Mouse (Mus musculus): ENCODE results near the gene Gltp. TPM values are rescaled to one million over a fixed set of nuclear protein-coding genes. Genes with fewer than 3 reads are reported as not detected.

The Gltp gene
- polyA plus RNA-seq, 1 experiment, result 29.3 TPM

DNA sequence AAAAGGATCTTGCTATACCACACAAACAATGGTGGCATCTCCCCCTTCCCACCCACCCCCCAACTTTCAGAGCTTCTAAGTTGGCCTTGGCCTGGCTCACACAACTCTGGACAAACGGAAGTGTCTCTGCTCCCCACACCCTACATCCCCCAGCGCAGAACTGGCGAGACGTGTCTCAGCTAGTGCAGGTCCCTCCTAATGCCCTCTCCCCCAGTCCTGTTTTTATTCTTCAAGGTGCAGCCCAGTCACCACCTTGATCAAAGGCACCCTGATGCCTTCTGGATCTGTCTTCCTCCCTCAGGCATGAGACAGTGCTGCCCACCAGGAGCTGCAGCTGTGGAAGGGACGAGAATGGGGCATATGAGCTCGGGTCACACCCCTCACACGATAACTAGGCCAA is 34.5 kb downstream of the Gltp start:
- no peak for DNase-seq (ENCODE audit: low read depth)
- TF ChIP-seq POLR2A (IDR thresholded peaks at IDR 0.05; ENCODE audit: borderline replicate concordance, extremely low read depth, insufficient read depth, insufficient read length, poor library complexity, severe bottlenecking), result no peak
- TF ChIP-seq CTCF (IDR thresholded peaks at IDR 0.05; ENCODE audit: borderline replicate concordance, extremely low read depth, insufficient read depth, insufficient read length), result no peak

DNA sequence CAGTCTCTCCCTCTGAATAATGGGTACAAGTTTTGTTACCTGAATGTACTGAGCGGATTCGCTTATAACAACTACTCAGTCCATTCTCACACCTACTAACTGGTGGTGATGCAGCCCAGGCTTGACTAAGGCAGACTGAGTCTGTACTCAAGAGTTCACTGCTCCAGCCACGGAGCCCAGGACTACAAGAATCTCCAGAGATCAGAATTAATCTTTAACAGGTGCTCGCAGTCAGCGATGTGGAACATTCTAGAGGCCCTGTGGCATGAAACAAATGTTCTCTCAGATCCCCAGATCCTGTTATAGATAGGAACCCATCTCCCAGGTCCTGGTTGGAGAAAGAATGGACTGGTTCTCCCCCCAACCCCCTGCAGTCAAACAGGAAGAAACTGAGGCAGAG is 35.1 kb downstream of the Gltp start:
- TF ChIP-seq POLR2A (IDR thresholded peaks at IDR 0.05; ENCODE audit: borderline replicate concordance, extremely low read depth, insufficient read depth, insufficient read length, poor library complexity, severe bottlenecking), result no peak
- no peak for TF ChIP-seq CTCF (IDR thresholded peaks at IDR 0.05; ENCODE audit: borderline replicate concordance, extremely low read depth, insufficient read depth, insufficient read length)
- no peak for DNase-seq (ENCODE audit: low read depth)

DNA sequence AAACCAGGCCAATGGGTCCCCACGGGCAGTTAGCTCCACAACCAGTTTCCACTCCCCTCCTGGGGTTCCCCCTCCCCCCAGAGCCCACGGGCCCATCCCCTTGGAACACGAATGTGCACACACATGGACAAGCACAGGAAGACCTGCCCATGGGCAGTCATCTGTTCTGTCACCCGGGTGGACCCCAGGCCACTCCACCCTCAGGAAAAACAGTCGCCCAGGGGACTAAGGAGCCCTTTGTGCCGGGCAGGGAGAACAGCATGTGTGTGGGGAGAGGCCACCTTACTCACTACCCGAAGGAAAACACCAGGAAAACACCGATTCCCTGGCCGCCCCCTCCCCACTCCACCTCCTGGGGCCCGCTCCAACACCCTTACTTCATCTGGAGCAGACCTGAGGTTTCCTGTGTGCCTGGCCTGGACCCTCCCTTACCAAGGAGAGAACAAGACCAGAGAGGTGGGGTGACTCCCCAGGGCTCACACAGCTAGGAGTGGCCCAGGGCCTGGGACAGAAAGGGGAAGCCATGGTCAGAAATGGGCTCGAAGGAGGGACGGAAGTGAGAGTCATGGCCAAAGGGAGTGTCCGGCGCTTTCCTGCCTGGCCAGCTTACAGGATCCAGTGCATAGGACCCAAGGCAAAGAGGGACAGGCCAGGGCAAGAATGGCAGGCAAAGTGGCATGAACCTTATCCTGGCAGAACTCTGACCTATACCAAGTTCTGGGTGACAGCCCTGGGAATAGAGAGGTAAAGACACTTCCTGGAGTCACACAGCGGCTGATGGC is 36.9 kb downstream of the Gltp start:
- TF ChIP-seq POLR2A (IDR thresholded peaks at IDR 0.05; ENCODE audit: borderline replicate concordance, extremely low read depth, insufficient read depth, insufficient read length, poor library complexity, severe bottlenecking), result no peak
- DNase-seq (ENCODE audit: low read depth), result no peak

DNA sequence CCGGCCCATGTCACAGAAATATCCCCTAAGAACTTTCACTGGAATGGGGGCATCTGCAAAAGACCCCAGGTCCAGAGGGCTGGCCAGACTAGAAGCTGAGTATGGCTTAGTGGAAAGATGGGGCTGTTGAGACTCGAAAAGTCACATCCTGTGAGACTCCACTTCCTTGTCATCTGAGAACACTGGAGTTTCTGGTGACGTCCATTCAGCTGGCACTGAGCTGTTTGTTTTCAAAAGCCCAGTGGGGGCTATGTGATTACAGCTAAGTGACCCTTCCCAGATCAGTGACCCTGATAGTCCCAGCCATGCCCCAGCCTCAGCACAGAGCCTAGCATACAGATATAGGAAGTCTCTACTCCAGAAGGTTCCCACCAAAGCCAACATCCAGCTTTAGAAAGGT is 39.3 kb downstream of the Gltp start:
- no peak for DNase-seq (ENCODE audit: low read depth)
- TF ChIP-seq POLR2A (IDR thresholded peaks at IDR 0.05; ENCODE audit: borderline replicate concordance, extremely low read depth, insufficient read depth, insufficient read length, poor library complexity, severe bottlenecking), result no peak
- TF ChIP-seq CTCF (IDR thresholded peaks at IDR 0.05; ENCODE audit: borderline replicate concordance, extremely low read depth, insufficient read depth, insufficient read length), result no peak

DNA sequence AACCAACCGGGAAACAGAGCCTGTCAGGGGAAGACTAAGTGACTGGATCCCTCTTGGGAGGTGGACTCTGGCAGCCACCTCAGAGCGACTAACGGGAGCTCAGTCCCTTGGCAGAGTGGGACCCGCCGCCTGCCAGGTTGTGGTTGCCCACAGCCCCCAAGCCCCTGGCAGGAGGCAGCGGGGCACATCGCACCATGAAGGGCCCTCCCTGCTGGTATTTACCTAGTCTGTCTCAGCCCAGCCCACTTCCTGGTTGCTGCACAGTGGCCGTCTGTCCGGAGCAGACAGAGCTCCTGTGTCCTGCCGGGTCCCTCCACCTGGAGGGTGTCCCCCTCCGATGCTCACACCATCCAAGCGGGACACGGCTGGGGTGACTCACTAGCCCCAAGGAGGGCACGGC is 39.8 kb downstream of the Gltp start:
- DNase-seq (ENCODE audit: low read depth), result peak; percentile 26
- no peak for TF ChIP-seq POLR2A (IDR thresholded peaks at IDR 0.05; ENCODE audit: borderline replicate concordance, extremely low read depth, insufficient read depth, insufficient read length, poor library complexity, severe bottlenecking)
- TF ChIP-seq CTCF (IDR thresholded peaks at IDR 0.05; ENCODE audit: borderline replicate concordance, extremely low read depth, insufficient read depth, insufficient read length), result no peak

DNA sequence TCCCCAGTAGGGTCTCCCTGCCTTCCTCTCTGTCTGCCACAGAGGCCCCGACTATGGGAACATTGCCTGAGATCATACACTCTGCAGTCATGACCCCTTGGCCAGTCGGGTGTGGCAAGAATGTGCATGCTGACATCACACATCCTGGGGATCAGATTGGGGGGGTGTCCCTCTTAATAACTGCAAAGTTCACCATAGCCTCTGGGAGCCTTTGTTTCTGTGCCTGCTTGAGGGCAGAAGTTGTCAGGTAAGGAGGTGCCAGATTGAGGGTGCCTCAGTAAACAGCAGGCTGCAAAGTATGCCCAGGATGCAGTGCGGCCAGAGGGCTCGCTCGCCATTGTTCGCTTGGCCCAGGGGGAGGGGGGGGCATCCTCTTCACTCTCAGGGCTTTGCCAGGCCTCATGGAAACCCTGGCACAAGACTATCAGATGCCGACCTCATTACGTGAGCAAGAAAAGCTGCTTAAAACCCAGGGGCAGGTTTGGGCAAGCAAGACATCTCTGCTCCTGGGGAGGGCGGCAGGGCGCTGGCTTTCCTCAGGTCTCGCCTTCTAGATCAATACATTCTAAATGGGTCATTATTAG is 42.0 kb downstream of the Gltp start:
- DNase-seq (ENCODE audit: low read depth), result peak; percentile 55
- TF ChIP-seq POLR2A (IDR thresholded peaks at IDR 0.05; ENCODE audit: borderline replicate concordance, extremely low read depth, insufficient read depth, insufficient read length, poor library complexity, severe bottlenecking) (no peak), CTCF (IDR thresholded peaks at IDR 0.05; ENCODE audit: borderline replicate concordance, extremely low read depth, insufficient read depth, insufficient read length) (no peak)

DNA sequence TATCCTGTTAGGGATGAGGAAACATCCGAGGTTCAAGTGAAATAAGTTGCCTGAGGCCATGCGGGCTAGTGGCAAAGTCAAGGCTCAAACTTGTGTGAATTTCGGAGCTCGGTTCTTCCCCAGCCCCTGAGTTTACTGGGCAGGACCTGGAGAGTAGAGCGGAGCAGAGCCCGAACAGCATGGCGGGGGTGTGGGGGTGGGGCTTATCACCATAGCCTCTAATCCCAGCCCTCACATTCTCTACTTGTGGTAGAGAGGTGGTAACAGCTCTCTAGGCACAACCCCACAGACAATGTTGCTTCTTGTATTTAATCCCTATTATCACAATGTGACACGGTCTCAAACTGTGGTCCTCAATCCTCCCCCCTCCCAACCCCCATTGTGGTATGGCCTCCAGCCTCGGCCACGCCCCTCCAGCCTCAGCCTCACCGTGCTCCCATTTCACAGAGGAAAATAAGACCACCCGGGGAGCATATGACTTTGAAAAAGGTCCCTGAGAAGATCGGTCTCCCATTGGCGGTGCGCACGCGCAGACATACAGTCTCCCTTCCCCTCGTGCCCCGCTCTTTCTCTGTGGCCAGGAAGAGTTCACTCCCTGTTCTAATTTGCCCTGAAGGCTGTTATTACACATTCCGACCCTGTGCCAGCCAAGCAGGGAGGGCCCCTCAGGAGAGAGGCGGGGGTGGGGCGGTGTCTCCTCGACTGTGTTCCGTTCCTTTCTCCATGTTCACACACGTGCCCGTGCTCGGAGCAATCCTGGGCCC is 43.4 kb downstream of the Gltp start:
- peak; percentile 78 for DNase-seq (ENCODE audit: low read depth)
- TF ChIP-seq CTCF (IDR thresholded peaks at IDR 0.05; ENCODE audit: borderline replicate concordance, extremely low read depth, insufficient read depth, insufficient read length) (no peak), POLR2A (IDR thresholded peaks at IDR 0.05; ENCODE audit: borderline replicate concordance, extremely low read depth, insufficient read depth, insufficient read length, poor library complexity, severe bottlenecking) (no peak)

DNA sequence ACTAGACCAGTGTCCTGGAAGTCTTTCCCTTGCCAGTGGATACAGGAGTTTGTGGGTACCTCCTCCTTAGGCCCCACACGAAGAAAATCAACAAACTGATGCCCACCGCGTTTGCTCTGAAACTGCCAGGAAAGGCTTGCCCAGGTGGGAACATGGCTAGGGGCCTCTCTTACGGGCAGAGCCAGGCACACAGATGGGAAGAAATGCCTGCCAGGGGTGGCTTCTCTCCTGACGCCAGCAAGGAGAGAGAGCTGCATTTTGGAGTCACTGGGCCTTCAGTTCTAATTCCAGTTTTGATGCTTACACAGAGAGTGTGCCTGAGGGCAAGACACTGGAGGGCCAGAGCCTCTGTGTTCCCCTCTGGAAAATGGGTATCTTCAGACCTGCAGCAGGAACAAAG is 44.9 kb downstream of the Gltp start:
- TF ChIP-seq CTCF (IDR thresholded peaks at IDR 0.05; ENCODE audit: borderline replicate concordance, extremely low read depth, insufficient read depth, insufficient read length) (no peak), POLR2A (IDR thresholded peaks at IDR 0.05; ENCODE audit: borderline replicate concordance, extremely low read depth, insufficient read depth, insufficient read length, poor library complexity, severe bottlenecking) (no peak)
- no peak for DNase-seq (ENCODE audit: low read depth)

DNA sequence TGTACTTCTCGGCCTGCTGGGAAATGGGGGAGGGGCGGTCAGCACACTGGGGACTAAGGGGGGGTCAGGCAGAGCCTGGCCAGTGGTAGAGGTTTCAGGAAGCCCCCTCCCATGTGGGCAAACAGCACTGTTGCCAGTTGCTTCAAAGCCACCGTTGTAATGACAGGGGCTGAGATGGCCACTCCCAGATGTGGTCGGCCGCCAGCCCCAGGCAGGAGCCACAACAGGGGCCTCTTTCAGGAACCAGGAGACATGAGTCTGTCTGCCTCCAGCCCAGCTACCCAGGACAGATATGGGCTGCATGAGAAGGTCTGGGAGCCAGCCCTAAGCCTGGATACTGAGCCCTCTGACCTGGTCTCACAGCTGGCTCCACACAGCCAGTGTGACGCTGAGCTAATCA is 45.9 kb downstream of the Gltp start:
- DNase-seq (ENCODE audit: low read depth), result no peak
- TF ChIP-seq POLR2A (IDR thresholded peaks at IDR 0.05; ENCODE audit: borderline replicate concordance, extremely low read depth, insufficient read depth, insufficient read length, poor library complexity, severe bottlenecking) (no peak), CTCF (IDR thresholded peaks at IDR 0.05; ENCODE audit: borderline replicate concordance, extremely low read depth, insufficient read depth, insufficient read length) (no peak)

DNA sequence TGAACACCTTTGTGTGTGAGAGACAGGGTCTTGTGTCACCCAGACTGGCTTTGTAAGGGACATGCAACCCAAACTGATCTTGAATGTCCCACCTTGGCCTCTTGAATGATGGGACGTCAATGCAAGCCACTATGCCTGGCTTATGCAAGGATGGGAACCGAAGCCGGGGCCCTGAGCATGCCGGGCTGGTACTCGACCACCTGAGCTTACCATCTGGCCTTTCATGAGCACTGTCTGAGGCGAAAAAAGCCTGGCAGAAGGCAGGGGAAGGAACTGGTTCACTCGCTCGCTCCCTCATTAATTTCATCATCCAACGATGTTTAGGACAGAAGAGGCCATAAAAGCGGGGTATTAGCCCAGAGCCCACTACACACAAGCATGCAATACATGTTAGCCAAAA is 50.0 kb downstream of the Gltp start:
- no peak for TF ChIP-seq CTCF (IDR thresholded peaks at IDR 0.05; ENCODE audit: borderline replicate concordance, extremely low read depth, insufficient read depth, insufficient read length)
- no peak for TF ChIP-seq POLR2A (IDR thresholded peaks at IDR 0.05; ENCODE audit: borderline replicate concordance, extremely low read depth, insufficient read depth, insufficient read length, poor library complexity, severe bottlenecking)
- no peak for DNase-seq (ENCODE audit: low read depth)

DNA sequence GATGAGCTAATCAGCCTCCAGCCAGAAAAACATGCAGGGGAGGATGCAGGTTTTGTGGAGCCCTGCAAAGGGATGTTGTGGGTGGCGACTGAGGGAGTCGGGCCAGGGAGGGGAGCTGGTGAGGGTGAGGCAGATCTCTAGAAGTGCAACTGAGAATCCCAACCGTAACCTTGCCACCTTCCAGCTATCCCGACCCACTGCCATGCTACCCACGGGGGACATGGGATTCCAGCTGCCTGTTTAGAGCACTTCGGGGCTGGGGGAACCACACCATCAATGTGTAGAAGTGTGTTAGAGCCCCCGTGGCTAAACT is 51.2 kb downstream of the Gltp start:
- TF ChIP-seq CTCF (IDR thresholded peaks at IDR 0.05; ENCODE audit: borderline replicate concordance, extremely low read depth, insufficient read depth, insufficient read length), result no peak
- no peak for TF ChIP-seq POLR2A (IDR thresholded peaks at IDR 0.05; ENCODE audit: borderline replicate concordance, extremely low read depth, insufficient read depth, insufficient read length, poor library complexity, severe bottlenecking)
- DNase-seq (ENCODE audit: low read depth), result no peak

Data from brain, embryonic 14.5 days (tissue).